Mouse (Mus musculus) lung, postnatal 0 days (tissue): ENCODE results near the gene Gast. TPM values are rescaled to one million over a fixed set of nuclear protein-coding genes. Genes with fewer than 3 reads are reported as not detected.
"Not testable (repeated sequence)": the region's sequence is repeated elsewhere in the genome, so short reads cannot be mapped to it uniquely, and the experiment has no call there.

Experiments
- ATAC-seq: fragments of 200-750 bp; cut with Nextera tagmentation; 2 replicates; pipeline ENCODE4 v1.8.0; 2017; ENCODE audit warnings: moderate library complexity
- DNase-seq: peaks from one replicate; pipeline ENCODE4 v3.0.0-alpha.2; 2016; ENCODE audit warnings: low spot score
- H3K27ac ChIP-seq: fragments of 300-500 bp; sonication (generic); 2 replicates; pipeline ENCODE4 v1.5.1; 2014; ENCODE audit warnings: antibody characterized with exemption, mild to moderate bottlenecking, low read length, mixed read lengths
- H3K27me3 ChIP-seq: fragments of 300-500 bp; sonication (generic); replicated peaks from 2 replicates; pipeline ENCODE4 v1.6.1; 2014; ENCODE audit warnings: low read length, mixed read lengths; ENCODE audit not compliant: insufficient read depth
- H3K36me3 ChIP-seq: fragments of 300-500 bp; sonication (generic); 2 replicates; pipeline ENCODE4 v1.6.1; 2014; ENCODE audit warnings: low read length, mixed read lengths; ENCODE audit not compliant: insufficient read depth
- H3K4me1 ChIP-seq: fragments of 300-500 bp; sonication (generic); 2 replicates; pipeline ENCODE4 v1.6.1; 2014; ENCODE audit warnings: antibody characterized with exemption, low read depth, low read length, mixed read lengths; ENCODE audit not compliant: insufficient read depth
- H3K4me2 ChIP-seq: fragments of 300-500 bp; sonication (generic); replicated peaks from 2 replicates; pipeline ENCODE4 v1.6.1; 2014; ENCODE audit warnings: low read depth, mild to moderate bottlenecking, low read length, moderate library complexity, mixed read lengths
- H3K4me3 ChIP-seq: fragments of 300-500 bp; sonication (generic); 2 replicates; pipeline ENCODE4 v1.5.1; 2014; ENCODE audit warnings: low read depth, low read length
- H3K9ac ChIP-seq: fragments of 300-500 bp; sonication (generic); replicated peaks from 2 replicates; pipeline ENCODE4 v1.6.1; 2014; ENCODE audit warnings: low read depth, mild to moderate bottlenecking
- H3K9me3 ChIP-seq: fragments of 300-500 bp; sonication (generic); 2 replicates; pipeline ENCODE4 v1.6.1; 2016; ENCODE audit warnings: low read length, mixed read lengths
- CTCF ChIP-seq: IDR thresholded peaks from 2 replicates; pipeline ENCODE4 v1.5.1; 2016; ENCODE audit warnings: antibody characterized with exemption, mild to moderate bottlenecking
- EP300 ChIP-seq: IDR thresholded peaks from 2 replicates; pipeline ENCODE4 v1.6.1; 2016; ENCODE audit warnings: antibody characterized with exemption, mild to moderate bottlenecking, control low read depth
- WGBS: fragments of 180-500 bp; shearing (Covaris S2); extraction: QIAGEN DNeasy Blood & Tissue Kit; methylation state at CpG from one replicate; pipeline ENCODE4 v1.1.7; 2014; 5-methylcytosine and 5-hydroxymethylcytosine counted together
- polyA plus RNA-seq: library from polyadenylated mRNA; unstranded; fragments of >200 nt; fragmentation: Nextera tagmentation; extraction: Ambion mirVana; gene quantifications from 2 replicates; pipeline ENCODE4 v1.2.1, GENCODE M21; 2015

Gene Gast
- polyA plus RNA-seq, 1 experiment from 2014 or later = not detected

DNA sequence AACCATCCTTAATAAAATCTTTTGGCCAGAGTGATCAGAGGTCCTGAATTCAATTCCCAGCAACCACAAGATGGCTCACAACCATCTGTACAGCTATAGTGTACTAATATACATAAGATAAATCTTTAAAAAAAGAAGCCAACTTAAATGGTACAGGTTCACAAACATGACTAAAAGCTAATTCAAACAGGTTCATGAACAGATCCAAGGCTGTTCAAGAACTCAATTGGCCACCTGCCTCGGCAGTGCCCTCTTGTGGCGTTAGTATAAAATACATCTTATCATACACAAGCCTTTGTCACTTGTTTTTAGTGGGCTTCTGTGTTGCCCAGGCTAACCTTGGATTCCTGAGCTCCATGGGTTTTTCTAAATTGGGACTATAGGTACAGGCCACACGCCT lies 10.6 kb upstream of the Gast start:
- peaks cover 13% of the 10 kb centered on the region; the same call in 1 of the 2 replicates for H3K36me3 ChIP-seq
- DNase-seq (peak; percentile 76), ATAC-seq (no peak)
- no peak overlapping the region for H3K27ac ChIP-seq
- H3K4me3 ChIP-seq = no peak overlapping the region
- no peak overlapping the region for H3K4me2 ChIP-seq
- TF ChIP-seq EP300 = no peak
- peak; percentile 81 for TF ChIP-seq CTCF
- H3K9ac ChIP-seq = no peak overlapping the region
- H3K4me1 ChIP-seq = no peaks in the 10 kb centered on the region; the same call in 1 of the 2 replicates
- 26% methylated on average over 3 of the region's 3 CpGs for WGBS
- no peaks in the 10 kb centered on the region for H3K27me3 ChIP-seq
- no peaks in the 10 kb centered on the region for H3K9me3 ChIP-seq

DNA sequence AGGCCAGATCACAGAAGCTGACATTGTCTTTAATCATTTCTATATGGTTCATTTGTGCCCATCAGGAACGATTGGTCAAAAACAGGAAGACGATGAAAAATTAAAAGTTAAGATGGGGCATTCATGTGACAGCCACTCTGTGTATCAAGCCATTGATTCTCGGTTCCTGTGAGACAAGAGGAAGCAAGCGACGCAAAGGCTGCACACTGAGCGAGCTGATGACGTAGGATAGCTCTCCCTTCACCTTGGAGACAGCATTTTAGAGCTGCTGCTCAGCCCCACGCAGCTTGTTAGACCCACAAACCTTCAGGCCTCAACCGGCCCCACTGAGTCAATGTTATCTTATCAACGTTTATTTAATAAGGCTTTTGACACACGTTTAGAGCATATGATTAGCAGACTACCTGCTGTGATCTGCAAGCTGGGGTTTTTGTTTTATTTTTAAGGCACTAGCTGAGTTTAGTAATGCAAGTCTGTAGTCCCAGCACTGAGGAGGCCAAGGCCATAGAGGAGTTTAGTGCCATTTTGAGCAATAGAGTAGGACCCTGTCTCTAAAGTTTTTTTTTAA lies 9.1 kb upstream of the Gast start:
- 57% methylated on average over 11 of the region's 11 CpGs for WGBS
- no peak overlapping the region for H3K9ac ChIP-seq
- ATAC-seq (no peak), DNase-seq (no peak)
- H3K4me3 ChIP-seq = no peak overlapping the region
- H3K36me3 ChIP-seq = peaks cover 13% of the 10 kb centered on the region; the same call in 1 of the 2 replicates
- H3K4me1 ChIP-seq = no peaks in the 10 kb centered on the region
- H3K4me2 ChIP-seq = no peak overlapping the region
- no peaks in the 10 kb centered on the region for H3K27me3 ChIP-seq
- H3K27ac ChIP-seq = no peak overlapping the region
- no peak for TF ChIP-seq EP300
- TF ChIP-seq CTCF = no peak
- H3K9me3 ChIP-seq = no peaks in the 10 kb centered on the region

DNA sequence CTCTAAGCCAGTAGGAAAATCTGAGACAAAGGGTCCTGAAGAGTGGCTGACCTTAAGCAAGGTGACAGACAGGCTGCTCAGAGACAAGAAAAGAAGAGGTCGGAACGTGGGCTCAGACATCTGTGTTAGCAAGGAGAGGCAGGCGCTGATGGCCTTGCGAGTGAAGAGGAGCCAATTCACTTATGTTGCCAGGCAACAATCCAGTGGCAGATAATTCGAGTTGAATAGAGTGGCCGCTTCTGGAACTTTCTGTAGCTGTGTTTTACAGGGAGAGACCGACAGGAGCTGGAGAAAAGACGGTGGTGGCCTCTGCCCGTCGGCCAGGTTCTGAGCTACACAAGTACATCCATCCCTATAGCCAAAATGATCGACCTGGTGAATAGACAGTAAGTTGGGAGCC lies 6.9 kb upstream of the Gast start:
- Histone ChIP-seq H3K4me2 (no peak overlapping the region), H3K9me3 (no peaks in the 10 kb centered on the region), H3K27me3 (no peaks in the 10 kb centered on the region), H3K4me1 (no peaks in the 10 kb centered on the region), H3K9ac (no peak overlapping the region), H3K27ac (no peak overlapping the region), H3K36me3 (peaks cover 5% of the 10 kb centered on the region; the same call in 1 of the 2 replicates), H3K4me3 (no peak overlapping the region)
- DNase-seq (no peak), ATAC-seq (no peak)
- TF ChIP-seq CTCF = no peak
- no peak for TF ChIP-seq EP300
- 51% methylated on average over 11 of the region's 11 CpGs for WGBS

DNA sequence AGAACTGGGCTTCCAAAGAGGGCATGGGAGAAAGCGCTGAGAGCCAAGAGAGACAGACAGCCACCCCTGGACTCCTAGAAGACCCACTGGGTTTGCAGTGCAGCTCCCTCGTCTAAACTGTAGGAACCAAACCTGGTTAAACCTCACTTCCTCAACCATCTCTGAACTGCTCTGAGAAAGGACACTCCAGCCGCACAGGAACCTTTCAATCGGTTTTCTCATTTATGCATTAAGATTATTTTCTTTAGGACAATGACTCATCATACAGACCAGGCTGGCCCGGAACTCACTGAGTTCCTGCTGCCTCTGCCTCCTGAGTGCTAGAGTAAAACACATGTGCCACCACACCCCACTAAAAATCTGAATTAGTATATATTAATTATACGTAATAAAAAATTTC lies 6.4 kb upstream of the Gast start:
- no peaks in the 10 kb centered on the region for H3K9me3 ChIP-seq
- H3K27ac ChIP-seq = no peak overlapping the region
- H3K36me3 ChIP-seq = peaks cover 1% of the 10 kb centered on the region; the same call in 1 of the 2 replicates
- no peaks in the 10 kb centered on the region for H3K27me3 ChIP-seq
- WGBS = 68% methylated on average over 6 of the region's 6 CpGs
- TF ChIP-seq EP300 (no peak), CTCF (no peak)
- H3K4me3 ChIP-seq = no peak overlapping the region
- ATAC-seq (no peak), DNase-seq (no peak)
- no peaks in the 10 kb centered on the region for H3K4me1 ChIP-seq
- H3K9ac ChIP-seq = no peak overlapping the region
- H3K4me2 ChIP-seq = no peak overlapping the region

DNA sequence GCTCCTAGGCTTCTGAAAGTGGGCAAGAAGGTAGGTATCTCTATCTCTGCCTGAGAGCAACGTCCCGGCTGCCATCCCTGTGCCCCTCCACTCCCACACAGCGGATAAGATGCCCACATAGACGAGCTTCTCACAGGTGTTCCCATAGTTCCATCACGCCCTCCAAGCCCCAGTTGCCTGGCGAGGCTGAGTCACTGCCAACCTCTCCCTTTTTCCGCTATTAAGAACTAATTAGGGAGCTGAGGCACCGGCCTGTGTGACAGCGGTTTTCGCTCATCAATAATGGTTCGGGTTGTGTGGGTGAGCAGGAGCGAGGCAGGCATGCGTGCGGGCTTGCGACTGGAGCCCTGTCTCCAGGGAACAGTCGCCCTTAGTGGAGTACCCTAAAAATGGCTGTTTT lies 4.0 kb upstream of the Gast start:
- no peak for DNase-seq
- ATAC-seq = no peak
- Histone ChIP-seq H3K36me3 (no peaks in the 10 kb centered on the region), H3K9ac (no peak overlapping the region), H3K4me2 (no peak overlapping the region), H3K4me3 (no peak overlapping the region), H3K27ac (no peak overlapping the region), H3K9me3 (no peaks in the 10 kb centered on the region), H3K4me1 (no peaks in the 10 kb centered on the region), H3K27me3 (no peaks in the 10 kb centered on the region)
- no peak for TF ChIP-seq EP300
- no peak for TF ChIP-seq CTCF
- WGBS = 52% methylated on average over 16 of the region's 16 CpGs

DNA sequence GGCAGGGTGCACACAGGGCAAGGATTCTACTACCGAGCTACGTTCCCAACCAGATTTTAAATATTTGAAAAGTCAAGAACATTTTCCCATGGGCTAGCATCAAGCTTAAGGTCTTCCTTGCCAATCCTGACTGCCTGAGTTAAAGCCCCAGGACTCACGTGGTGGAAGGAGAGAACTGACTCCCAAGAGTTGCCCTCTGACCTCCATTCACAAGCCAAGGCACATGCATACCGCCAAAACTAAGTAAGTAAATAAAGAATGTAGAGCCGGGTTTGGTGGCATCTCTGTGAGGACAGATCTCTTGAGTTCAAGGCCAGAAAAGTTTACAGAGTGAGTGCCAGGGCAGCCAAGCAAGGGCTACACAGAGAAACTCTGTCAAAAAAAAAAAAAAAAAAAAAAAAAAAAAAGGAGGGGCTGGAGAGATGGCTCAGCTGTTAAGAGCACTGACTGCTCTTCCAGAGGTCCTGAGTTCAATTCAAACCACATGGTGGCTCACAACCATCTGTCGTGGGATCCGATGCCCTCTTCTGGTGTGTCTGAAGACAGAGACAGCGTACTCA lies 3.3 kb upstream of the Gast start:
- not testable (repeated sequence) for DNase-seq, H3K9me3 ChIP-seq, H3K4me2 ChIP-seq, H3K27ac ChIP-seq, H3K4me3 ChIP-seq, H3K27me3 ChIP-seq, H3K9ac ChIP-seq, H3K36me3 ChIP-seq, H3K4me1 ChIP-seq
- peak; percentile 14; the same call in 1 of the 2 replicates for ATAC-seq
- 48% methylated on average over 8 of the region's 8 CpGs for WGBS
